Mouse (Mus musculus) erythroblast, adult 5-6 weeks (primary cell): Measurements from ENCODE around the gene Gm20869. TPM values are rescaled to one million over a fixed set of nuclear protein-coding genes. Genes with fewer than 3 reads are reported as not detected.
"Not testable (repeated sequence)": the region's sequence is repeated elsewhere in the genome, so short reads cannot be mapped to it uniquely, and the experiment has no call there.

Source experiments
- ATAC-seq: replicated peaks from 2 replicates; pipeline ENCODE4 v1.8.0; 2016; ENCODE audit warnings: moderate number of reproducible peaks, mild to moderate bottlenecking, moderate TSS enrichment, inconsistent platforms; ENCODE audit not compliant: poor library complexity, low FRiP score, severe bottlenecking
- total RNA-seq, 2 experiments: library from RNA; stranded (forward) in 1 of 2; stranded (reverse) in 1 of 2; fragments of 150-400 nt in 1 of 2; fragments of 200-764, 138-1000 nt in 1 of 2; gene quantifications; 2 replicates each; pipeline versions ENCODE4 v1.2.3 to v1.2.4; 2015 to 2017; ENCODE audit warnings: low replicate concordance in 2 of 2

Gene Gm20869
- total RNA-seq (2015; ENCODE audit: low replicate concordance) (not detected in 2 replicates), total RNA-seq (2017; ENCODE audit: low replicate concordance) (not detected in 2 replicates)

DNA sequence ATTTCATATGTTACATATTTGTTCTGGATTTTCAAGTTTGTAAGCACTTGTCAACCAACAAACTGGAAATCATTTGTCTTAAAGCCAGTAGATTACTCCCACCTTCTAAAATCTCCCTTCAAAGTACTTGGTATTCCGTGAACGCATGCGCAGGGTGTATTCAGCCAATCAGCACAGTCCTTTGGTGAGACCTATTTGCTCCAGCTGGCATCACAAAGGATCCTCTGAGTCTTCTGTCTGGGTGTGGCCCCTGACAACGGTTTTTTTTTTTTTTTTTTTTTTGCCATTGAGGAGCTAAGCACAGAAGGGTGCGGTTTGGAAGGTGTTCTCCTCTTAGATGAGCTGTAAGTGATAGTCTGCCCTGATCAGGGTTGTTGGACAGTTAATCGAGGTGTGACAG, at the start of gene Gm20869:
TSS of gene Gm20869 (plus strand) at position 301 of the 400 bp plus-strand sequence.
- ATAC-seq: not testable (repeated sequence)

Other genes with a start within 250 kb of the Gm20869 start
- not detected in 2 replicates for gene Gm20870, start 222.6 kb downstream of the Gm20869 start, total RNA-seq (2015; ENCODE audit: low replicate concordance)
- not detected in 2 replicates for gene Gm20870, start 222.6 kb downstream of the Gm20869 start, total RNA-seq (2017; ENCODE audit: low replicate concordance)